In genomic region chr4:149491151-149491550, GRCm38 (mm10) we compare ENCODE assay signal across 20 mouse cellular contexts. TPM values are rescaled to one million over a fixed set of nuclear protein-coding genes. Genes with fewer than 3 reads are reported as not detected.
DNase-seq lines count a peak whose midpoint lies in the region; ATAC-seq and TF ChIP-seq lines count a peak whose summit lies in the region.
"Had no signal": no experiment of that assay in that cellular context is flagged by ENCODE, and none has a peak within 500 bp of the region (broad histone marks: within the 10 kb centered on the region; RNA-seq: fewer than 3 reads in every experiment).

No protein-coding gene starts in this region.

- H3K4me1 ChIP-seq in lung, embryonic 14.5 days (ENCODE audit: insufficient read depth), result no peaks in the 10 kb centered on the region
- no peaks in the 10 kb centered on the region for H3K4me1 ChIP-seq in bone marrow, adult 2 months (ENCODE audit: control insufficient read depth, insufficient read depth, low read length)
- H3K4me1 ChIP-seq in stomach, postnatal 0 days (replicated peaks; ENCODE audit: control insufficient read depth, insufficient read depth), result no peaks in the 10 kb centered on the region
- H3K4me1 ChIP-seq in thymus, adult 2 months (replicated peaks; ENCODE audit: control insufficient read depth, insufficient read depth, low read length), result no peaks in the 10 kb centered on the region

- intact Hi-C loops in gastrocnemius, adult 2 months (cut with DNase I), result no loop called here

- DNase-seq in gastrocnemius, adult 2 months, result no peak
- DNase-seq in gastrocnemius, adult 18-20 months (ENCODE audit: low spot score), result no peak
- no peak for DNase-seq in lung, embryonic 14.5 days
- no peak for DNase-seq in lung, adult 18-20 months
- DNase-seq in stomach, postnatal 0 days (ENCODE audit: low spot score), result no peak
- no peak for DNase-seq in thymus, adult 2 months
- no peak for DNase-seq in layer of hippocampus, postnatal 14 days (ENCODE audit: low spot score in 2 of 2)
- DNase-seq: adrenal gland, postnatal 36 days; gastrocnemius, postnatal 10 days; heart, postnatal 36 days; liver had no signal

- H3K9me3 ChIP-seq in lung, embryonic 14.5 days (ENCODE audit: low read depth, low read length), result no peaks in the 10 kb centered on the region
- no peaks in the 10 kb centered on the region for H3K9me3 ChIP-seq in stomach, postnatal 0 days (ENCODE audit: control insufficient read depth, low read length)
- H3K9me3 ChIP-seq: forebrain, embryonic 12.5 days had no signal

- no peaks in the 10 kb centered on the region for H3K27me3 ChIP-seq in lung, embryonic 14.5 days (ENCODE audit: insufficient read depth, low read length)
- H3K27me3 ChIP-seq in stomach, postnatal 0 days (ENCODE audit: control insufficient read depth, insufficient read depth, low read length), result no peaks in the 10 kb centered on the region
- no peaks in the 10 kb centered on the region for H3K27me3 ChIP-seq in thymus, adult 2 months (ENCODE audit: control insufficient read depth, insufficient read depth, low read length)
- H3K27me3 ChIP-seq: forebrain, embryonic 12.5 days had no signal

- peak; percentile 42; the same call in 1 of the 2 replicates for TF ChIP-seq CTCF in gastrocnemius, adult 2 months (IDR thresholded peaks at IDR 0.05)
- peak; percentile 30; the same call in 1 of the 2 replicates for TF ChIP-seq CTCF in lung, embryonic 14.5 days (IDR thresholded peaks at IDR 0.05; ENCODE audit: low read depth)
- TF ChIP-seq CTCF in bone marrow, adult 2 months (IDR thresholded peaks at IDR 0.05; ENCODE audit: control insufficient read depth, insufficient read depth, low read length), result peak; percentile 7; the same call in 1 of the 2 replicates
- peak; percentile 41 for TF ChIP-seq CTCF in stomach, postnatal 0 days (IDR thresholded peaks at IDR 0.05; ENCODE audit: low read depth)
- TF ChIP-seq CTCF in thymus, adult 2 months (IDR thresholded peaks at IDR 0.05; ENCODE audit: borderline replicate concordance, control insufficient read depth, extremely low read depth, insufficient read depth, low read length, poor library complexity), result no peak

- H3K4me3 ChIP-seq in gastrocnemius, adult 2 months, result no peak overlapping the region
- H3K4me3 ChIP-seq in lung, embryonic 14.5 days (ENCODE audit: low read depth, low read length), result no peak overlapping the region
- no peak overlapping the region for H3K4me3 ChIP-seq in bone marrow, adult 2 months (replicated peaks; ENCODE audit: control insufficient read depth, low read depth, low read length)
- no peak overlapping the region for H3K4me3 ChIP-seq in stomach, postnatal 0 days (ENCODE audit: low read depth, low read length)
- H3K4me3 ChIP-seq in thymus, adult 2 months (ENCODE audit: control insufficient read depth, insufficient read depth, low read length), result no peak overlapping the region
- H3K4me3 ChIP-seq: forebrain, embryonic 12.5 days had no signal

- no peak for TF ChIP-seq EP300 in stomach, postnatal 0 days (optimal IDR thresholded peaks at IDR 0.05)

- H3K4me2 ChIP-seq in lung, embryonic 14.5 days, result no peak overlapping the region
- H3K4me2 ChIP-seq in stomach, postnatal 0 days (replicated peaks; ENCODE audit: low read depth), result no peak overlapping the region
- H3K4me2 ChIP-seq: forebrain, embryonic 12.5 days; heart, embryonic 11.5 days had no signal

- H3K36me3 ChIP-seq in lung, embryonic 14.5 days (ENCODE audit: insufficient read depth), result peaks cover 76% of the 10 kb centered on the region
- peaks cover 7% of the 10 kb centered on the region for H3K36me3 ChIP-seq in stomach, postnatal 0 days (ENCODE audit: control insufficient read depth, insufficient read depth, low read length)
- H3K36me3 ChIP-seq in thymus, adult 2 months (ENCODE audit: control insufficient read depth, insufficient read depth, low read length), result peaks cover 69% of the 10 kb centered on the region

- WGBS in lung, embryonic 14.5 days, result 95% methylated on average over 3 of the region's 3 CpGs
- WGBS in bone marrow, adult 2 months, result 90% methylated on average over 3 of the region's 3 CpGs
- WGBS in stomach, postnatal 0 days, result 97% methylated on average over 3 of the region's 3 CpGs
- WGBS in thymus, adult 2 months, result over 99% methylated on average over 3 of the region's 3 CpGs

- TF ChIP-seq POLR2A in bone marrow, adult 2 months (IDR thresholded peaks at IDR 0.05; ENCODE audit: borderline replicate concordance, control insufficient read depth, low read depth, low read length), result no peak
- TF ChIP-seq POLR2A in thymus, adult 2 months (IDR thresholded peaks at IDR 0.05; ENCODE audit: control insufficient read depth, extremely low read depth, insufficient read depth, low read length, poor library complexity), result no peak

- no peak for ATAC-seq in lung, embryonic 14.5 days (ENCODE audit: insufficient read depth)
- no peak for ATAC-seq in stomach, postnatal 0 days (ENCODE audit: low FRiP score, low TSS enrichment)

- no peak overlapping the region for H3K27ac ChIP-seq in gastrocnemius, adult 2 months
- H3K27ac ChIP-seq in lung, embryonic 14.5 days (ENCODE audit: low read depth), result no peak overlapping the region
- no peak overlapping the region for H3K27ac ChIP-seq in bone marrow, adult 2 months (ENCODE audit: control insufficient read depth, insufficient read depth, low read depth, low read length, poor library complexity)
- H3K27ac ChIP-seq in stomach, postnatal 0 days (replicated peaks), result no peak overlapping the region
- H3K27ac ChIP-seq in thymus, adult 2 months (ENCODE audit: control insufficient read depth, insufficient read depth, low read length), result no peak overlapping the region
- H3K27ac ChIP-seq: forebrain, embryonic 12.5 days had no signal

- H3K9ac ChIP-seq in lung, embryonic 14.5 days, result no peak overlapping the region
- no peak overlapping the region for H3K9ac ChIP-seq in stomach, postnatal 0 days (ENCODE audit: low read length)
- H3K9ac ChIP-seq: forebrain, embryonic 12.5 days had no signal

RNA-seq across cellular contexts. Expression of gene Lzic, which starts 6.1 kb away (rescaled TPM):
- 10 to 100 TPM; 13.1 to 16.1 TPM for total RNA-seq in gastrocnemius, adult 2 months (2021)
- 10 to 100 TPM; 13.1 to 14.1 TPM for total RNA-seq in gastrocnemius, adult 18-20 months (2021)
- 51.1 and 52.8 TPM in 2 replicates for polyA plus RNA-seq in lung, embryonic 14.5 days (2014; fragmentation: Nextera tagmentation; extraction: Ambion mirVana)
- polyA plus RNA-seq in bone marrow, adult 2 months (2011; ENCODE audit: insufficient read depth, insufficient read length, low replicate concordance, missing spikeins), result 13.6 and 14.5 TPM in 2 replicates
- polyA plus RNA-seq in stomach, postnatal 0 days (2015; fragmentation: Nextera tagmentation; extraction: Ambion mirVana), result 18.9 and 22.5 TPM in 2 replicates
- polyA plus RNA-seq in thymus, adult 2 months (2012; rRNA removed), result 29.0 and 30.3 TPM in 2 replicates
- 10 to 100 TPM; 24.0 to 26.9 TPM for total RNA-seq in layer of hippocampus, postnatal 14 days (2021)

RNA-seq across cellular contexts. Expression of gene Nmnat1, which starts 6.1 kb away (rescaled TPM):
- total RNA-seq in gastrocnemius, adult 2 months (2021), result 10 to 100 TPM; 30.0 to 32.7 TPM
- 10 to 100 TPM; 33.1 to 33.5 TPM for total RNA-seq in gastrocnemius, adult 18-20 months (2021)
- polyA plus RNA-seq in lung, embryonic 14.5 days (2014; fragmentation: Nextera tagmentation; extraction: Ambion mirVana), result 12.0 and 12.5 TPM in 2 replicates
- polyA plus RNA-seq in bone marrow, adult 2 months (2011; ENCODE audit: insufficient read depth, insufficient read length, low replicate concordance, missing spikeins), result 0.99 and 3.6 TPM in 2 replicates
- 6.1 and 6.5 TPM in 2 replicates for polyA plus RNA-seq in stomach, postnatal 0 days (2015; fragmentation: Nextera tagmentation; extraction: Ambion mirVana)
- polyA plus RNA-seq in thymus, adult 2 months (2012; rRNA removed), result 21.6 and 22.9 TPM in 2 replicates
- total RNA-seq in layer of hippocampus, postnatal 14 days (2021), result 1 to 10 TPM; 8.4 to 8.7 TPM

RNA-seq across cellular contexts. Expression of gene Tmem274, which starts 14.0 kb away (rescaled TPM):
- total RNA-seq in gastrocnemius, adult 2 months (2021), result not detected
- not detected for total RNA-seq in gastrocnemius, adult 18-20 months (2021)
- 0.32 TPM in 1 of 2 replicates, not detected in the other for polyA plus RNA-seq in lung, embryonic 14.5 days (2014; fragmentation: Nextera tagmentation; extraction: Ambion mirVana)
- not detected in 2 replicates for polyA plus RNA-seq in bone marrow, adult 2 months (2011; ENCODE audit: insufficient read depth, insufficient read length, low replicate concordance, missing spikeins)
- polyA plus RNA-seq in stomach, postnatal 0 days (2015; fragmentation: Nextera tagmentation; extraction: Ambion mirVana), result not detected in 2 replicates
- not detected in 2 replicates for polyA plus RNA-seq in thymus, adult 2 months (2012; rRNA removed)
- total RNA-seq in layer of hippocampus, postnatal 14 days (2021), result not detected
- total RNA-seq: adrenal gland, postnatal 36 days; gastrocnemius, postnatal 10 days; heart, postnatal 36 days; left cerebral cortex, adult 8-10 months had no signal
- polyA plus RNA-seq: embryonic facial prominence, embryonic 14.5 days; heart, embryonic 11.5 days; intestine, embryonic 14.5 days; large intestine, adult 2 months; neural tube, embryonic 14.5 days; urinary bladder, adult 2 months had no signal

RNA-seq across cellular contexts. Expression of gene Ctnnbip1, which starts 26.9 kb away (rescaled TPM):
- 10 to 100 TPM; 19.0 to 21.4 TPM for total RNA-seq in gastrocnemius, adult 2 months (2021)
- total RNA-seq in gastrocnemius, adult 18-20 months (2021), result 10 to 100 TPM; 17.7 to 19.0 TPM
- polyA plus RNA-seq in lung, embryonic 14.5 days (2014; fragmentation: Nextera tagmentation; extraction: Ambion mirVana), result 65.3 and 65.4 TPM in 2 replicates
- polyA plus RNA-seq in bone marrow, adult 2 months (2011; ENCODE audit: insufficient read depth, insufficient read length, low replicate concordance, missing spikeins), result 4.8 and 6.0 TPM in 2 replicates
- 60.1 and 69.5 TPM in 2 replicates for polyA plus RNA-seq in stomach, postnatal 0 days (2015; fragmentation: Nextera tagmentation; extraction: Ambion mirVana)
- polyA plus RNA-seq in thymus, adult 2 months (2012; rRNA removed), result 13.2 and 17.9 TPM in 2 replicates
- total RNA-seq in layer of hippocampus, postnatal 14 days (2021), result 10 to 100 TPM; 57.9 to 58.9 TPM

RNA-seq across cellular contexts. Expression of gene Rbp7, which starts 36.4 kb away (rescaled TPM):
- total RNA-seq in gastrocnemius, adult 2 months (2021), result 10 to 100 TPM in 1 of 2 experiments, 1 to 10 TPM in 1; 7.9 to 21.0 TPM
- total RNA-seq in gastrocnemius, adult 18-20 months (2021), result 10 to 100 TPM; 14.6 to 15.4 TPM
- 1.4 and 1.7 TPM in 2 replicates for polyA plus RNA-seq in lung, embryonic 14.5 days (2014; fragmentation: Nextera tagmentation; extraction: Ambion mirVana)
- polyA plus RNA-seq in bone marrow, adult 2 months (2011; ENCODE audit: insufficient read depth, insufficient read length, low replicate concordance, missing spikeins), result not detected in 2 replicates
- 6.3 and 7.7 TPM in 2 replicates for polyA plus RNA-seq in stomach, postnatal 0 days (2015; fragmentation: Nextera tagmentation; extraction: Ambion mirVana)
- polyA plus RNA-seq in thymus, adult 2 months (2012; rRNA removed), result 0.59 and 1.2 TPM in 2 replicates
- total RNA-seq in layer of hippocampus, postnatal 14 days (2021), result not detected
- total RNA-seq: left cerebral cortex, adult 8-10 months had no signal
- polyA plus RNA-seq: forebrain, embryonic 12.5 days; neural tube, embryonic 14.5 days had no signal
